Mouse (Mus musculus) heart, embryonic 13.5 days (tissue): ENCODE measurements at regions not wholly inside any gene's neighbourhood (a gene's known extent, or its start where the extent isn't known, plus 50 kb on each side); places are given as distances from the start of the nearest gene placed in this dataset.

Experiments
- ATAC-seq: fragments of 200-750 bp; cut with Nextera tagmentation; 2 replicates; pipeline ENCODE4 v1.8.0; 2017; ENCODE audit warnings: moderate TSS enrichment; ENCODE audit not compliant: insufficient number of reproducible peaks, low FRiP score, low TSS enrichment; ENCODE audit errors: extremely low read depth
- H3K27ac ChIP-seq: fragments of 300-500 bp; sonication (generic); replicated peaks from 2 replicates; pipeline ENCODE4 v1.5.1; 2015; ENCODE audit warnings: moderate library complexity, mild to moderate bottlenecking, inconsistent platforms
- H3K27me3 ChIP-seq: fragments of 300-500 bp; sonication (generic); replicated peaks from 2 replicates; pipeline ENCODE4 v1.6.1; 2015; ENCODE audit warnings: mild to moderate bottlenecking, inconsistent platforms
- H3K36me3 ChIP-seq: fragments of 300-500 bp; sonication (generic); 2 replicates; pipeline ENCODE4 v1.6.1; 2015; ENCODE audit warnings: mild to moderate bottlenecking, inconsistent platforms
- H3K4me1 ChIP-seq: fragments of 300-500 bp; sonication (generic); 2 replicates; pipeline ENCODE4 v1.6.1; 2015; ENCODE audit warnings: inconsistent platforms
- H3K4me2 ChIP-seq: fragments of 300-500 bp; sonication (generic); 2 replicates; pipeline ENCODE4 v1.6.1; 2015; ENCODE audit warnings: inconsistent platforms, mild to moderate bottlenecking, moderate library complexity
- H3K4me3 ChIP-seq: fragments of 300-500 bp; sonication (generic); 2 replicates; pipeline ENCODE4 v1.5.1; 2015; ENCODE audit warnings: moderate library complexity, mild to moderate bottlenecking, inconsistent platforms
- H3K9ac ChIP-seq: fragments of 300-500 bp; sonication (generic); 2 replicates; pipeline ENCODE4 v1.6.1; 2015; ENCODE audit warnings: inconsistent platforms, mild to moderate bottlenecking, moderate library complexity
- H3K9me3 ChIP-seq: fragments of 300-500 bp; sonication (generic); 2 replicates; pipeline ENCODE4 v1.6.1; 2016; ENCODE audit warnings: inconsistent platforms
- WGBS: fragments of 180-500 bp; shearing (Covaris S2); methylation state at CpG from one replicate; pipeline ENCODE4 v1.1.7; 2015; ENCODE audit warnings: mixed read lengths; 5-methylcytosine and 5-hydroxymethylcytosine counted together

GRCm38 (mm10) chr15:36362911-36363565 lies 644.5 kb downstream of the Zfp706 start:
- no peak overlapping the region for H3K27ac ChIP-seq
- H3K4me2 ChIP-seq: no peak overlapping the region
- H3K4me3 ChIP-seq: no peak overlapping the region
- no peak for ATAC-seq
- WGBS: 63% methylated on average over 4 of the region's 4 CpGs
- H3K9ac ChIP-seq: no peak overlapping the region
- no peaks in the 10 kb centered on the region for H3K27me3 ChIP-seq
- H3K4me1 ChIP-seq: peaks cover 22% of the 10 kb centered on the region
- H3K9me3 ChIP-seq: no peaks in the 10 kb centered on the region
- no peaks in the 10 kb centered on the region for H3K36me3 ChIP-seq

- no peak overlapping the region for H3K4me3 ChIP-seq
- no peak overlapping the region for H3K4me2 ChIP-seq
- H3K27ac ChIP-seq: peak overlapping the region; percentile 76
- WGBS: 51% methylated on average over 7 of the region's 7 CpGs
- ATAC-seq: no peak
- no peaks in the 10 kb centered on the region for H3K9me3 ChIP-seq
- H3K4me1 ChIP-seq: peaks cover 22% of the 10 kb centered on the region
- H3K9ac ChIP-seq: no peak overlapping the region
- no peaks in the 10 kb centered on the region for H3K27me3 ChIP-seq
- no peaks in the 10 kb centered on the region for H3K36me3 ChIP-seq
Measured at GRCm38 (mm10) chr15:36361522-36362148, 645.9 kb downstream of the Zfp706 start.

GRCm38 (mm10) chr15:36360694-36361521 lies 646.7 kb downstream of the Zfp706 start:
- no peaks in the 10 kb centered on the region for H3K9me3 ChIP-seq
- H3K27ac ChIP-seq: peak overlapping the region; percentile 76
- no peak overlapping the region; the same call in 1 of the 2 replicates for H3K4me2 ChIP-seq
- no peaks in the 10 kb centered on the region for H3K36me3 ChIP-seq
- H3K9ac ChIP-seq: no peak overlapping the region
- no peak for ATAC-seq
- no peak overlapping the region for H3K4me3 ChIP-seq
- peaks cover 22% of the 10 kb centered on the region for H3K4me1 ChIP-seq
- 50% methylated on average over 14 of the region's 14 CpGs for WGBS
- H3K27me3 ChIP-seq: no peaks in the 10 kb centered on the region

- 86% methylated on average over 9 of the region's 9 CpGs for WGBS
- Histone ChIP-seq H3K4me1 (peaks cover 3% of the 10 kb centered on the region), H3K27me3 (no peaks in the 10 kb centered on the region), H3K4me3 (no peak overlapping the region), H3K9ac (no peak overlapping the region), H3K27ac (no peak overlapping the region), H3K9me3 (no peaks in the 10 kb centered on the region), H3K36me3 (no peaks in the 10 kb centered on the region), H3K4me2 (no peak overlapping the region)
- ATAC-seq: no peak
Measured at GRCm38 (mm10) chr15:36355851-36356250, 651.7 kb downstream of the Zfp706 start.

GRCm38 (mm10) chr15:36354545-36354944 lies 653.0 kb downstream of the Zfp706 start:
- 75% methylated on average over 6 of the region's 6 CpGs for WGBS
- H3K4me2 ChIP-seq: no peak overlapping the region

GRCm38 (mm10) chr15:36353793-36354192 lies 653.8 kb downstream of the Zfp706 start:
- Histone ChIP-seq H3K4me3 (no peak overlapping the region), H3K27ac (no peak overlapping the region), H3K27me3 (no peaks in the 10 kb centered on the region), H3K9ac (no peak overlapping the region), H3K9me3 (no peaks in the 10 kb centered on the region), H3K36me3 (no peaks in the 10 kb centered on the region), H3K4me2 (no peak overlapping the region), H3K4me1 (no peaks in the 10 kb centered on the region)
- 81% methylated on average over 3 of the region's 3 CpGs for WGBS
- ATAC-seq: no peak

More at GRCm38 (mm10) chr15:36354545-36354944, 653.0 kb downstream of the Zfp706 start:
- Histone ChIP-seq H3K9me3 (no peaks in the 10 kb centered on the region), H3K36me3 (no peaks in the 10 kb centered on the region), H3K27me3 (no peaks in the 10 kb centered on the region), H3K27ac (no peak overlapping the region), H3K4me1 (no peaks in the 10 kb centered on the region), H3K4me3 (no peak overlapping the region), H3K9ac (no peak overlapping the region)
- no peak for ATAC-seq

GRCm38 (mm10) chr15:36352929-36353328 lies 654.6 kb downstream of the Zfp706 start:
- no peak overlapping the region for H3K4me2 ChIP-seq
- H3K27ac ChIP-seq: no peak overlapping the region
- no peaks in the 10 kb centered on the region for H3K4me1 ChIP-seq
- H3K9ac ChIP-seq: no peak overlapping the region
- no peaks in the 10 kb centered on the region for H3K27me3 ChIP-seq
- no peaks in the 10 kb centered on the region for H3K9me3 ChIP-seq
- no peak overlapping the region for H3K4me3 ChIP-seq
- no peaks in the 10 kb centered on the region for H3K36me3 ChIP-seq
- 70% methylated on average over 1 of the region's 1 CpGs for WGBS
- no peak for ATAC-seq

GRCm38 (mm10) chr15:36351693-36352092 lies 655.9 kb downstream of the Zfp706 start:
- Histone ChIP-seq H3K4me3 (no peak overlapping the region), H3K36me3 (no peaks in the 10 kb centered on the region), H3K9me3 (no peaks in the 10 kb centered on the region), H3K27me3 (no peaks in the 10 kb centered on the region), H3K4me2 (no peak overlapping the region), H3K4me1 (0 out of 2 replicates have a peak, but pooled peaks cover 2% of the 10 kb centered on the region), H3K27ac (no peak overlapping the region), H3K9ac (no peak overlapping the region)
- ATAC-seq: no peak
- 51% methylated on average over 3 of the region's 3 CpGs for WGBS

- H3K9me3 ChIP-seq: no peaks in the 10 kb centered on the region
- H3K4me1 ChIP-seq: peaks cover 22% of the 10 kb centered on the region
- H3K27ac ChIP-seq: no peak overlapping the region
- no peak overlapping the region for H3K4me3 ChIP-seq
- 77% methylated on average over 5 of the region's 5 CpGs for WGBS
- ATAC-seq: no peak
- no peaks in the 10 kb centered on the region for H3K36me3 ChIP-seq
- H3K4me2 ChIP-seq: no peak overlapping the region
- no peak overlapping the region for H3K9ac ChIP-seq
- no peaks in the 10 kb centered on the region for H3K27me3 ChIP-seq
Measured at GRCm38 (mm10) chr15:36348348-36348747, 659.2 kb downstream of the Zfp706 start.

- H3K9me3 ChIP-seq: no peaks in the 10 kb centered on the region
- peaks cover 22% of the 10 kb centered on the region for H3K4me1 ChIP-seq
- no peaks in the 10 kb centered on the region for H3K36me3 ChIP-seq
- no peaks in the 10 kb centered on the region for H3K27me3 ChIP-seq
- no peak overlapping the region for H3K9ac ChIP-seq
- no peak overlapping the region for H3K4me2 ChIP-seq
- 61% methylated on average over 4 of the region's 4 CpGs for WGBS
- no peak overlapping the region for H3K4me3 ChIP-seq
- H3K27ac ChIP-seq: 0 out of 2 replicates have a peak overlapping the region, but pooled peaks have one; percentile 4
- ATAC-seq: no peak
Measured at GRCm38 (mm10) chr15:36347333-36347845, 660.2 kb downstream of the Zfp706 start.

GRCm38 (mm10) chr15:36346126-36346525 lies 661.4 kb downstream of the Zfp706 start:
- Histone ChIP-seq H3K27me3 (no peaks in the 10 kb centered on the region), H3K4me1 (peaks cover 22% of the 10 kb centered on the region), H3K4me2 (no peak overlapping the region), H3K9ac (no peak overlapping the region), H3K9me3 (no peaks in the 10 kb centered on the region), H3K36me3 (no peaks in the 10 kb centered on the region), H3K27ac (no peak overlapping the region), H3K4me3 (no peak overlapping the region)
- no peak for ATAC-seq
- 48% methylated on average over 5 of the region's 5 CpGs for WGBS
